Mouse (Mus musculus) limb, embryonic 14.5 days (tissue): ENCODE measurements around the gene Ccser1. TPM values are rescaled to one million over a fixed set of nuclear protein-coding genes. Genes with fewer than 3 reads are reported as not detected.

Source experiments
- ATAC-seq: fragments of 200-750 bp; cut with Nextera tagmentation; 2 replicates; pipeline ENCODE4 v1.8.0; 2017; ENCODE audit warnings: low read depth, moderate number of reproducible peaks, moderate TSS enrichment; ENCODE audit not compliant: low FRiP score
- DNase-seq: peaks from one replicate; pipeline ENCODE4 v3.0.0-alpha.2; 2015; ENCODE audit warnings: low spot score
- H3K27ac ChIP-seq: fragments of 300-500 bp; sonication (generic); replicated peaks from 2 replicates; pipeline ENCODE4 v1.5.1; 2014; ENCODE audit warnings: low read depth, mild to moderate bottlenecking, low read length, moderate library complexity, mixed read lengths
- H3K27me3 ChIP-seq: fragments of 300-500 bp; sonication (generic); 2 replicates; pipeline ENCODE4 v1.6.1; 2014; ENCODE audit warnings: low read length, mixed read lengths; ENCODE audit not compliant: control insufficient read depth, insufficient read depth
- H3K36me3 ChIP-seq: fragments of 300-500 bp; sonication (generic); 2 replicates; pipeline ENCODE4 v1.6.1; 2014; ENCODE audit warnings: mild to moderate bottlenecking, low read length, moderate library complexity, mixed read lengths; ENCODE audit not compliant: control insufficient read depth, insufficient read depth
- H3K4me1 ChIP-seq: fragments of 300-500 bp; sonication (generic); 2 replicates; pipeline ENCODE4 v1.6.1; 2014; ENCODE audit warnings: antibody characterized with exemption, low read length, mixed read lengths; ENCODE audit not compliant: control insufficient read depth, insufficient read depth
- H3K4me2 ChIP-seq: fragments of 300-500 bp; sonication (generic); replicated peaks from 2 replicates; pipeline ENCODE4 v1.6.1; 2014; ENCODE audit warnings: low read depth, mild to moderate bottlenecking, low read length, moderate library complexity; ENCODE audit not compliant: severe bottlenecking
- H3K4me3 ChIP-seq: fragments of 300-500 bp; sonication (generic); replicated peaks from 2 replicates; pipeline ENCODE4 v1.5.1; 2014; ENCODE audit warnings: low read length
- H3K9ac ChIP-seq: fragments of 300-500 bp; sonication (generic); 2 replicates; pipeline ENCODE4 v1.6.1; 2014; ENCODE audit warnings: mild to moderate bottlenecking, low read depth, low read length, moderate library complexity; ENCODE audit not compliant: severe bottlenecking
- H3K9me3 ChIP-seq: fragments of 300-500 bp; sonication (generic); 2 replicates; pipeline ENCODE4 v1.6.1; 2016; ENCODE audit warnings: low read length; ENCODE audit not compliant: control insufficient read depth
- POLR2A ChIP-seq: fragments of 200-500 bp; IDR thresholded peaks from 2 replicates; pipeline ENCODE4 v1.8.0; 2012; ENCODE audit warnings: inconsistent platforms, mild to moderate bottlenecking, moderate library complexity, borderline replicate concordance; ENCODE audit not compliant: insufficient read depth, insufficient read length; ENCODE audit errors: extremely low read depth
- WGBS: fragments of 180-500 bp; shearing (Covaris S2); extraction: QIAGEN DNeasy Blood & Tissue Kit; methylation state at CpG from one replicate; pipeline ENCODE4 v1.1.7; 2014; 5-methylcytosine and 5-hydroxymethylcytosine counted together
- polyA plus RNA-seq, 2 experiments: library from polyadenylated mRNA; depleted of rRNA in 1 of 2; stranded (reverse) in 1 of 2; unstranded in 1 of 2; fragments of >200 nt; fragmentation: Nextera tagmentation in 1 of 2; extraction: Ambion mirVana in 1 of 2; gene quantifications; 2 replicates each; pipeline versions ENCODE4 v1.2.1 to v1.2.3; 2012 to 2014

Gene Ccser1
- polyA plus RNA-seq, 2 experiments: 5.9 to 6.6 TPM

DNA sequence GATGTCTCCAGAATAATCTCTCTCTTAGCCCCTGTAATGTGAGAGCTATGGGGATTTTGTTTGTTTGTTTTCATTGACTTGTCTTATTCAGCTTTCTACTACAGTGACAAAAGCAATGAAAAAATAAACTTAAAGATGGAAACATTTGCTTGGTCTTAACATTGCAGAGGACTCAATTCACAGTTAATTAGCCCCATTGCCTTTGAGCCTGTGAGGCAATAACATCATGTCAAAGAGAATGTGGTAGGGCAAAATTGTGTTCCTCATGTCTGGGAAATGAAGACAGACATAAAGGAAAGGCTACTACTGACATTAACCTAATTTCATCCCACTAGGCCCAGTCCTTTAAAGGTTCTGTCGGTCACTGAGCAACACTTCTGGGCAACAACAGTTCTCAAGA, 484.4 kb downstream of the Ccser1 start:
- Histone ChIP-seq H3K9me3 (no peaks in the 10 kb centered on the region), H3K36me3 (no peaks in the 10 kb centered on the region), H3K27me3 (no peaks in the 10 kb centered on the region), H3K9ac (no peak overlapping the region), H3K4me2 (no peak overlapping the region), H3K4me3 (no peak overlapping the region), H3K27ac (no peak overlapping the region), H3K4me1 (no peaks in the 10 kb centered on the region)
- ATAC-seq (no peak), DNase-seq (no peak)
- 92% methylated on average over 1 of the region's 1 CpGs for WGBS
- TF ChIP-seq POLR2A: no peak

DNA sequence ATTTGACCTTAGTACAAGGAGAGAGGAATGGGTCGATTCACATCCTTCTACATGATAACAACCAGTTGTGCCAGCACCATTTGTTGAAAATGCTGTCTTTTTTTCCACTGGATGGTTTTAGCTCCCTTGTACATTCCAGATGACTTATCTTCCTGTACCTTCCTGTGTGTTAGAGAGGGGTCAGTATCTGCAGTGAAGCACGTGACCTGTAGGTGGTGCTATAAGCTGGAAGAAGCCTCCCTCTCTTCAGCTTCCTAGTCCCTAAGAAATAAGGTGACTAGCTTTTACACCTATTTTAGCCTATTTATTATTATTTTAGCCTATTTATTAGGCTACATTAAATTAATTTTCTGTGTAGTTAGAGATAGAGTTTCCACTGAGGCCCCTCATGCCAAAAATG, 506.9 kb downstream of the Ccser1 start:
- TF ChIP-seq POLR2A: no peak
- no peak for ATAC-seq

DNA sequence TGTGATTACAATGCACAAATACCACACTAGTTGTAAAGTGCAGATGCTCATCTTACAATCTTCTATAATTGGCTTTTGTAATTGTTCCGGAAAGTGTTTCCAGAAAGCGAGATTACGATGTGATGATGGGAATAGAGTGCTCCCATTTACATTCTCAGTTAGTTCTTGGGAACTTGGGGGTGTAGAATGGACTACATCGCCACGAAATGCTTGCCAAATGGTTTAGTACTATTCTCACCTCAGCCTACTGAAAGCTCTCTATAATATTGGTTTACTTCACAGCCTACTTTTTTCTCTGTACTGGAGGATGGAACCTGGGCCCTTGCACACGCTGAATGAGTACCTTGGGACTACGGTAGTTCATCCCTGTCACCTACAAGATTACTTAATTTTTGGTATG, 522.9 kb downstream of the Ccser1 start:
- DNase-seq (no peak), ATAC-seq (no peak)
- Histone ChIP-seq H3K4me2 (no peak overlapping the region), H3K4me1 (no peaks in the 10 kb centered on the region), H3K36me3 (no peaks in the 10 kb centered on the region), H3K4me3 (no peak overlapping the region), H3K27ac (no peak overlapping the region), H3K27me3 (no peaks in the 10 kb centered on the region), H3K9ac (no peak overlapping the region), H3K9me3 (no peaks in the 10 kb centered on the region)
- WGBS: 84% methylated on average over 7 of the region's 7 CpGs
- no peak for TF ChIP-seq POLR2A

More for the DNA sequence above, 506.9 kb downstream of the Ccser1 start:
- no peaks in the 10 kb centered on the region for H3K9me3 ChIP-seq
- 37% methylated on average over 2 of the region's 2 CpGs for WGBS
- no peaks in the 10 kb centered on the region for H3K36me3 ChIP-seq
- no peaks in the 10 kb centered on the region for H3K4me1 ChIP-seq
- H3K4me3 ChIP-seq: no peak overlapping the region
- H3K27ac ChIP-seq: no peak overlapping the region
- no peak overlapping the region for H3K4me2 ChIP-seq
- H3K27me3 ChIP-seq: no peaks in the 10 kb centered on the region
- no peak overlapping the region for H3K9ac ChIP-seq
- DNase-seq: no peak

DNA sequence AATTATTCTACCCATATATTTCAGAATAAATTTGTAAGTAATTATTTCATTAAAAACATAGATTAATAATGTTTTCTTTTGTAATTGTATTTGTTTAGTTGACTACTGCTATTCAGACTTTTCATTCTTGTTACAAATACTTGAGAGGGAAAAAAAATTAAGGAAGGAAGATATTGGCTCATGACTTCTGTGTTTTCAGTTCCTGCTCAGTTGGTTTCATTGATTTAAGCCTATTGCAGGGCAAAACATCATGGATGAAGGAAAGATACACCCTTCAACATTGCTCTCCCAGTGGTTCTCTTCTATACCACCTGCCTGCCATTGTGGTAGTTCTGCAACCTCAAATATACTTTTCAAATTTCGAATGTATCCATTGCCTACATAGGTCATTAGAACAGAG, 541.1 kb downstream of the Ccser1 start:
- Histone ChIP-seq H3K9me3 (no peaks in the 10 kb centered on the region), H3K27ac (no peak overlapping the region), H3K36me3 (no peaks in the 10 kb centered on the region), H3K4me1 (no peaks in the 10 kb centered on the region), H3K4me2 (no peak overlapping the region), H3K27me3 (no peaks in the 10 kb centered on the region), H3K9ac (no peak overlapping the region), H3K4me3 (no peak overlapping the region)
- WGBS: 88% methylated on average over 1 of the region's 1 CpGs
- no peak for TF ChIP-seq POLR2A
- ATAC-seq: no peak
- DNase-seq: no peak

DNA sequence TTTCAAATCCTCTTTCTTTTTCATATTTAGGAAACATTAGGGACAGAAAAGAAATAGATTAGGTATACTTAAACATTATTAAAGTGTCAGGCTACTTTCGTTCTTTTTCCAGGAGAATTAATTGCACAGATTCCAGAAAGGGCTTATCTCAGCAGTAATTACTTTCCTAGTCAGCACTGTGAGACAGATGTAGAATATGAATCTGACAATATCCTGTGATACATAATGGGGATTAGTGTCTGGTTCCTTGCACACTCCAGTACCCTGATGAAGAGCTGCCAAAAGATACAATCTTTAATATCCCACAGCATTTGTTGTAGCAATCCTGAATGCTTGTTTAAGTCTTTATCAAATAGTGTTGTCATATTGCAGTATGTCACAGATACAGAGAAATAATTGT, 548.9 kb downstream of the Ccser1 start:
- H3K27ac ChIP-seq: no peak overlapping the region
- no peaks in the 10 kb centered on the region for H3K36me3 ChIP-seq
- H3K9ac ChIP-seq: no peak overlapping the region
- no peaks in the 10 kb centered on the region for H3K9me3 ChIP-seq
- no peak overlapping the region for H3K4me3 ChIP-seq
- H3K4me2 ChIP-seq: no peak overlapping the region
- DNase-seq (no peak), ATAC-seq (no peak)
- TF ChIP-seq POLR2A: no peak
- 40% methylated on average over 1 of the region's 1 CpGs for WGBS
- H3K4me1 ChIP-seq: no peaks in the 10 kb centered on the region
- no peaks in the 10 kb centered on the region for H3K27me3 ChIP-seq
